Comparison of ENCODE assay signal across 10 mouse cellular contexts in genomic region chr5:83518661-83519060, GRCm38 (mm10).
DNase-seq lines count a peak whose midpoint lies in the region; TF ChIP-seq lines count a peak whose summit lies in the region.
"Had no signal": no experiment of that assay in that cellular context is flagged by ENCODE, and none has a peak within 500 bp of the region (broad histone marks: within the 10 kb centered on the region; RNA-seq: fewer than 3 reads in every experiment).

No protein-coding gene starts in this region.

- H3K4me3 ChIP-seq in layer of hippocampus, adult 2 months, result no peak overlapping the region
- no peak overlapping the region for H3K4me3 ChIP-seq in E14TG2a.4 (replicated peaks; ENCODE audit: low read length)
- H3K4me3 ChIP-seq: limb, embryonic 15.5 days had no signal

- no peaks in the 10 kb centered on the region for H3K4me1 ChIP-seq in E14TG2a.4 (replicated peaks; ENCODE audit: low read depth, low read length)
- H3K4me1 ChIP-seq: limb, embryonic 15.5 days had no signal

- peak; percentile 82 for TF ChIP-seq CTCF in layer of hippocampus, adult 2 months (conservative IDR thresholded peaks at IDR 0.05)
- peak; percentile 25; the same call in 1 of the 2 replicates for TF ChIP-seq CTCF in E14TG2a.4 (conservative IDR thresholded peaks at IDR 0.05; ENCODE audit: low read length)

- H3K27ac ChIP-seq in layer of hippocampus, adult 2 months, result no peak overlapping the region
- H3K27ac ChIP-seq: limb, embryonic 15.5 days had no signal

- no peaks in the 10 kb centered on the region for H3K27me3 ChIP-seq in E14TG2a.4 (ENCODE audit: insufficient read depth, low read length)
- H3K27me3 ChIP-seq: limb, embryonic 15.5 days had no signal

- no peak for DNase-seq in layer of hippocampus, adult 2 months (ENCODE audit: low spot score in 2 of 2)
- no peak for DNase-seq in layer of hippocampus, adult 9-11 months
- peak; percentile 33 for DNase-seq in MN1 (ENCODE audit: low spot score)
- DNase-seq in forelimb bud, embryonic 11.5 days (ENCODE audit: low read depth, low spot score), result peak; percentile 39
- no peak for DNase-seq in T-cell, adult 2 months (ENCODE audit: low spot score)
- DNase-seq in c-Kit-positive CD71-positive TER-119-positive erythroid progenitor cells, embryonic 14.5 days (ENCODE audit: low spot score), result no peak
- DNase-seq: cerebellum, adult 9-11 months; kidney, postnatal 14 days had no signal

- no peaks in the 10 kb centered on the region for H3K9me3 ChIP-seq in E14TG2a.4 (ENCODE audit: low read length)
- H3K9me3 ChIP-seq: limb, embryonic 15.5 days had no signal

- H3K36me3 ChIP-seq in E14TG2a.4 (ENCODE audit: insufficient read depth, low read length), result no peaks in the 10 kb centered on the region
- H3K36me3 ChIP-seq: limb, embryonic 15.5 days had no signal

Comparison
In these comparisons a context has a peak if more than half of its experiments do, and no peak if none do; other contexts are left out.
1. DNase-seq: peak in MN1 (single experiment) and forelimb bud, embryonic 11.5 days (single experiment); none in layer of hippocampus, adult 2 months (0 of 2), layer of hippocampus, adult 9-11 months (single experiment), T-cell, adult 2 months (single experiment) and c-Kit-positive CD71-positive TER-119-positive erythroid progenitor cells, embryonic 14.5 days (single experiment).